Mouse (Mus musculus) small intestine, adult 2 months (tissue): ENCODE data around the gene Cavin3.

Experiments
- CTCF ChIP-seq: fragments of 200-500 bp; IDR thresholded peaks from 2 replicates; pipeline ENCODE4 v1.5.1; 2012; ENCODE audit warnings: low read depth, mild to moderate bottlenecking, control low read depth, inconsistent platforms, low read length, moderate library complexity, mixed read lengths; ENCODE audit not compliant: insufficient replicate concordance, insufficient read length; ENCODE audit errors: extremely low read depth
- POLR2A ChIP-seq: fragments of 200-500 bp; IDR thresholded peaks from 2 replicates; pipeline ENCODE4 v1.6.1; 2012; ENCODE audit warnings: low read depth, mild to moderate bottlenecking, control low read depth, inconsistent platforms, low read length, moderate library complexity

- TF ChIP-seq CTCF (no peak), POLR2A (no peak)
These were observed 37.2 kb upstream of the Cavin3 start for GRCm38 (mm10) chr7:105519336-105519735.
